In the genomic region with DNA sequence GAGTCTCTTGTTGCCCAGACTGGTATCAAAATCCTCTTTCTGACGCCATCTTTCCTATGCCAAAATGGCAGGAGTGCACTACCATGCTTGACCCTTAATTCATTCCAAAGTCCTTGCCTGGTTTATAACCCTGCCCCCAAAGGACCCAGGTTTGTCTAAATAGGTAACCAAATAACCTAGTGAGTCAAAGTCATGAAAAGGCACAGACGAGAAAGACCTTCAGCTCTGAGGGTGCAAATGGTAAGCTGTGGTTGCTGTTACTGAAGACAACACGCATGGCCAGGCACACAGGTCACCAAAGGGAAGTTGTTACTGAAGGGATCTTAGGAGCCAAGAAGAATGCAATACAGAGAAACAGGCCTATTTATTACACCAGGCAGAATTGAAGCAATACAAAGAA, we compare ENCODE assay signal across 17 mouse cellular contexts.
"Had no signal": no experiment of that assay in that cellular context is flagged by ENCODE, and none has a peak within 500 bp of the region (broad histone marks: within the 10 kb centered on the region; RNA-seq: fewer than 3 reads in every experiment).

No protein-coding gene starts in this region.

- H3K9ac ChIP-seq: hindbrain, embryonic 15.5 days; intestine, embryonic 15.5 days; liver, embryonic 14.5 days; liver, postnatal 0 days; lung, embryonic 14.5 days; midbrain, embryonic 13.5 days; neural tube, embryonic 13.5 days had no signal

- ATAC-seq: intestine, embryonic 15.5 days; liver, postnatal 0 days; lung, postnatal 0 days; midbrain, embryonic 13.5 days; midbrain, embryonic 16.5 days had no signal

- DNase-seq: layer of hippocampus, adult 9-11 months; liver, postnatal 0 days; lung, embryonic 14.5 days; retina, postnatal 1 day; thymus, adult 18-20 months; thymus, postnatal 36 days had no signal

- H3K4me3 ChIP-seq: hindbrain, embryonic 15.5 days; intestine, embryonic 15.5 days; layer of hippocampus, adult 2 months; left cerebral cortex, adult 2 months; midbrain, embryonic 13.5 days; myocyte; neural tube, embryonic 13.5 days had no signal

- H3K4me2 ChIP-seq: hindbrain, embryonic 15.5 days; intestine, embryonic 15.5 days; lung, embryonic 14.5 days; midbrain, embryonic 13.5 days; neural tube, embryonic 13.5 days had no signal

- H3K27me3 ChIP-seq: hindbrain, embryonic 15.5 days; intestine, embryonic 15.5 days; midbrain, embryonic 13.5 days; neural tube, embryonic 13.5 days had no signal

- H3K9me3 ChIP-seq: hindbrain, embryonic 15.5 days; intestine, embryonic 15.5 days; midbrain, embryonic 13.5 days; neural tube, embryonic 13.5 days had no signal

- H3K27ac ChIP-seq: hindbrain, embryonic 15.5 days; intestine, embryonic 15.5 days; layer of hippocampus, adult 2 months; left cerebral cortex, adult 2 months; liver, embryonic 14.5 days; macrophage; midbrain, embryonic 13.5 days; neural tube, embryonic 13.5 days had no signal

- H3K36me3 ChIP-seq: hindbrain, embryonic 15.5 days; intestine, embryonic 15.5 days; midbrain, embryonic 13.5 days; neural tube, embryonic 13.5 days had no signal
